Mouse (Mus musculus) erythroid progenitor cell, adult 5-6 weeks (primary cell): ENCODE measurements around the gene Rbl2. TPM values are rescaled to one million over a fixed set of nuclear protein-coding genes. Genes with fewer than 3 reads are reported as not detected.

Experiments used
- ATAC-seq: replicated peaks from 2 replicates; pipeline ENCODE4 v1.8.0; 2016; ENCODE audit warnings: moderate number of reproducible peaks, mild to moderate bottlenecking, moderate TSS enrichment, inconsistent platforms; ENCODE audit not compliant: poor library complexity, low FRiP score, severe bottlenecking
- total RNA-seq, 2 experiments: library from RNA; stranded (forward) in 1 of 2; stranded (reverse) in 1 of 2; fragments of 150-400 nt in 1 of 2; fragments of 186-747, 209-891 nt in 1 of 2; gene quantifications; 2 replicates each; pipeline versions ENCODE4 v1.2.3 to v1.2.4; 2015 to 2017; ENCODE audit warnings: low replicate concordance in 2 of 2

Rbl2 gene
- total RNA-seq (2015; ENCODE audit: low replicate concordance) (24.5 and 28.9 TPM in 2 replicates), total RNA-seq (2017; ENCODE audit: low replicate concordance) (20.0 and 28.2 TPM in 2 replicates)

DNA sequence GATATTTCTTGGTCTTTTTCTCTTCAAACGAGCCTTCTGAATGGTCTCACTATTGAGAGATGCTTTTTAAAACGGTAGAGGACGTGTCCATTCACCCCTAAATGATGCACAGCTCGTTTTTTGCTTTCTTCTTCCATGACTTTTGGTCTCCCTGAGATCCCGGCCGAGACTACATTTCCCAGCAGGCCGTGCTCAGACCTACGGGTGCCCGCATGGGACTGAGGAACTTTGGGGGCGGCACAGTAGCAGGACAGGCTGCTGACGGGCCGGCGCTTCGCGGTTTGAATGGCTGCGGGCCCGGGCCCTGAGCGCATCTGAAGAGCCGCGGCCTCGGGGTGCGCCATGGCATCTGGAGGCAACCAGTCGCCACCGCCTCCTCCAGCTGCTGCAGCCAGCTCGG lies at the start of gene Rbl2:
TSS of gene Rbl2 (plus strand) at position 224 of the 400 bp plus-strand sequence.
- peak; percentile 90 for ATAC-seq

DNA sequence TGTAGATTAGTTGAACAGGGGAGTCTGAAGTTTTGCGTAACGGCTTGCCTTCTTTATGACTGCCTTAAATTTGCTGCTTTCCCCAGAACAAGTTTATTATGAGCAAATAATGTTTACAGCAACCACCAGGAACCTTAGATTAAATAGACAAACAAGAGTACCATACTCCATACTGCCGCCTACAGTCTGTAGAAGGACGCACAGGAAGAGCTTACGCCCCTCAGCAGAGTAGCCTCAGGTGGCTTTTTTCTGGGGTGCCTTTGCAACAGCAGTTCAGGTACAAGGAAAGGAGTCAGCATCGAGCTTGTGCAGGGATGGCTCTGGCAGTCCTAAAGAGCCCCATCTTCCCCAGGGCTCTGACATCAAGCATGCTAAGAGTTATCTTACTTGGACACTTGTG lies 35.4 kb upstream of the Rbl2 start:
- ATAC-seq = peak; percentile 63; the same call in 1 of the 2 replicates

DNA sequence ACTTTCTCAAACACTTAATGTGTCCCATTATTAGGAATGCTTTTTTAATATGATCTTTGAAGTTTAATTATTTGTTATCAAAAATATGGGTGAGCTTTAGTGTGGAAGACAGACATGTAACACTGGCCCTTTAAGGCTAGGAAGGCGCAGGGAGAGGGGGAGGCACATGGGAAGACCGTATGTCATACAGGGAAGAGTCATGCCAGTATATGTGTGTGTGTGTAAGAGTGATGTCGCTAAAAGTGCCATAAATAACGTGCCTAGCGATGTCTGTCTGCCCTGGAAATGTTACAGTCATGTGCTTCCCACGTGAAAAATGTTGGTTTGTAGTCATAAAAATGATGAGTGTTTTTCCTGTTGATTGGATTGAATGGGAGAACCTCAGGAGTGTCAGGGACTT lies 33.0 kb upstream of the Rbl2 start:
- no peak for ATAC-seq

DNA sequence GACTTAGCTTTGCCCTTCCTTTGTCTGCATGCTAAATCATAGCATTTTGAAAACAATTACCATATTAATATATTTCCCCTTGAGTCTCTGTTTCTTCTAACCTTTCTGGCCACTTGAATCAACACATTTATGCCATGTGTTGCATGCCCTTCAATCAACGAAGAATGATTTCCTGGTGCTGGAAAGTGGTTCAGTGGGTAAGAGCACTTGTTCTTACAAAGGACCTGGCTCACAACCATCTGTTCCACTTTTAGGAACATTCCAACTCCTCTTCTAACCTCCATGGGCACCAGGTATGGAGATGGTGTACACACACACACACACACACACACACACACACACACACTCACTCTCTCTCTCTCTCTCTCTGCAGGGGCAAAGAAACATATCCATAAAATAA lies 31.2 kb upstream of the Rbl2 start:
- ATAC-seq = no peak

DNA sequence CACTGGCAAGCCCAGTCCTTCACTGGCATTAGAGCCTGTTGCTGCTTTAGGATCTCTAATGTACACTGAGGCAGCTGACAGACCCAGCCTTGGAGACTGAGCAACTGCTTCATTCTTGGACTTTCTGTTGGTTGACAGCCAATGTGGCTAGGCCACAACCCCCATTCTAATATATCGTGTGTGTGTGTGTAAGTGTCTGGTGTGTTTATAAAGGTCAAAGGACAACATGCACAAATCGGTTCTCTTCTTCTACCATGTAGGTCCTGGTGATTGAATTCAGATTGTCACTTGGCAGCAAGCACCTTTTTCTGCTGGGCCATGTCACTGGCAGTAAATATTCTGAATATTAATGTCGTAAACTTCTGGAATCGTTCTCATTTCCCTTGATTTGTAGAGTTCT lies 23.5 kb upstream of the Rbl2 start:
- ATAC-seq = no peak

DNA sequence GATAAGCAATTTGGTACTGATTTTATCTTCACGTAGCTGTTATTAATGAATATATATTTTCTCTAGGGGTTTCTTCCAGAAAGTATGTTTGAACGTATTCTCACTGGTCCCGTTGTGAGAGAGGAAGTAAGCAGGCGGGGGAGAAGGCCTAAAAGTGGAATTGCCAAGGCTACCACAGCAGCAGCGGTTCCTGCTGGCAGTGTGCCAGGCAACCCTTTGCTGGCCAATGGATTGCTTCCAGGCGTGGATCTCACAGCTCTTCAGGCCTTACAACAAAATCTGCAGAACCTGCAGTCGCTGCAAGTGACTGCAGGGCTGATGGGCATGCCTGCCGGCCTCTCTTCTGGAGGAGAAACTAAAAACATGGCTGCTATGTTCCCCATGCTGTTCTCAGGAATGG lies 18.8 kb upstream of the Rbl2 start:
- 0 out of 2 replicates have a peak, but pooled peaks have one; percentile 39 for ATAC-seq

DNA sequence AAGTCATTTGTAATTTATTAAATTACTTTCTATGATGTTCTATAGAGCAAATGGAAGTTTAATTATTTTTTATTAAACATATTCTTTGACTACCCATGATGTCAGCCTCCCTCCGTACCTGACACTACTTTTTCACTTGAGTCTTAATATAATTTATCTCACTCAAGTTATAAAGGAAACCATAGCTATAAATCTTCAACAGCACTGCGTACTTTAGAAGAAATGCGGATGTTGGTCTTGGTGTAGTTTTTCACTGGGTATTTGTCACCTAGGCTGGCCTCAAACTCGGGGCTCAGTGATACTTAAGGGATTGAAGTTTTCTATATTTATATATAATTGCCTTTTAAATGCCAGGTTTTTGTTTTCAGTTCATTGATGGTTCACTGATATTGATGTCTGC lies 15.4 kb upstream of the Rbl2 start:
- ATAC-seq = no peak

DNA sequence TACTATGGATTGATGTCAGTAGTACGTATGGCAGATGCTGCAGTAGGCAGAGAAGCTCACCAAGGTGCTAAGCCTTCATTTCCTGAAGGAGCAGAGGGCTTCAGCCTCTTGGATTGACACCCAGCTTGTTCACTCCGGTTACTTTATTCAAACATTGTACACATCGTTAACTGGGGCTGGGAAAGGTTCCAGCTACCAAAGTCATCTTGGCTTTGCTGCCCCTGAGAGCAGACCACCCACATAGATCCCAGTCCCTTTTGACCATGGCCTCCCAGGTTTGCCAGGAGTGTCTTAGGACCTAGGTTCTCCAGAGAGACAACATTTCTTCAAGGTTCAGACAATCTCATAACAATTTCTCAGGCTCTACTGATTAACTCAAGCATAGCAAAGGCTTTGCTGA lies 13.0 kb upstream of the Rbl2 start:
- no peak for ATAC-seq

DNA sequence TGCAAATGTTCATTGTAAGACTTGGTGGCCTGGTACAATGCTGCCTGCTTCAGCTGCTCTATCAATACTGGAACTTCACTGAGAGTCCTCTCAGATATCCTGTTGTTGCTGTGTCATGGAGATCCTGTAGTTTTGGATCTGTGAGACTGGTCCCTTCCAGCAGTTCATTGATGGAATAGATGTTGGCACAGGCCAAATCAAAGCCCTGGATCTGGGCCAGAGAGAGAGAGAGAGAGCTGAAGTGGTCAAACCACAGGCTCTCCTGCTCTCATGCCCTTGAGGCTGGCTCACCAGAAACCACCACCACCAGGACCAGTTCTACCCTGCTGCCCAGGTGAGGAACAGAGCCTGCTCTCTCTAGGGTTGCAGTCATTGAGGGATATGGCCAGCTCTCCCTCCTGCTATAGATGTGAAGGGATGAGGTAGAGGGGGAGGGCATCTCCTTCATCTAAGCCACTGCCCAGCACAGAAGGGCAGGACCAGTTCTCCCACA lies 10.7 kb upstream of the Rbl2 start:
- ATAC-seq = no peak

DNA sequence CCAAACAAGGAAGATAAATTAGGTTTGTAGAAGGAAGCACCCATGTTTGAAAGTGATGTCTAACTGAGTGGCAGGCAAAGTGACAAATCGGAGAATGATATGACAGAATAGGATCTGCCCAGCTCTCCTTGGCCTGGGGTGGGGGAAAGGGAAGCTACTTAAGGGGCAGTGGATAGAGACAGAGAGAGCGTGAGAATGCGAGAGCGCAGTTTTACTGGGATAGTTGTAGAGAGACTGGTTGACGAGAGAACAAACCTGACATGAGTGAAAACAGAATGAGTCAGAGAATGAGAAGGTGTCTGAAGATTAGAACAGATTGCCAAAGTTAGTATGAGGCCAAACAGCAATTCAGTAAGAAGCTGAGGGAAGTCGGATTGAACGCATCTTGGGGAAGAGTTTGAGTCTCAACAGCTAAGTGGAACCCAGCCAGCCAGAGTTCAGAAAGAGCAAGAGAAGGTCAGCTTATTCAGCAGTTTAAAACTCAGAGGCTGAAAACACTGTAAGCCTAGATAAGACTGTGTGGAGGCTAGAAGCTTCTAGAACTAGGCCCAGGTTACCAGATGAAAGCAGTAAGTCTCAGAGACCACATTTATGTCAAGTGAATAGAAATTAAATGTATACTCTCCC lies 9.9 kb upstream of the Rbl2 start:
- ATAC-seq = no peak

DNA sequence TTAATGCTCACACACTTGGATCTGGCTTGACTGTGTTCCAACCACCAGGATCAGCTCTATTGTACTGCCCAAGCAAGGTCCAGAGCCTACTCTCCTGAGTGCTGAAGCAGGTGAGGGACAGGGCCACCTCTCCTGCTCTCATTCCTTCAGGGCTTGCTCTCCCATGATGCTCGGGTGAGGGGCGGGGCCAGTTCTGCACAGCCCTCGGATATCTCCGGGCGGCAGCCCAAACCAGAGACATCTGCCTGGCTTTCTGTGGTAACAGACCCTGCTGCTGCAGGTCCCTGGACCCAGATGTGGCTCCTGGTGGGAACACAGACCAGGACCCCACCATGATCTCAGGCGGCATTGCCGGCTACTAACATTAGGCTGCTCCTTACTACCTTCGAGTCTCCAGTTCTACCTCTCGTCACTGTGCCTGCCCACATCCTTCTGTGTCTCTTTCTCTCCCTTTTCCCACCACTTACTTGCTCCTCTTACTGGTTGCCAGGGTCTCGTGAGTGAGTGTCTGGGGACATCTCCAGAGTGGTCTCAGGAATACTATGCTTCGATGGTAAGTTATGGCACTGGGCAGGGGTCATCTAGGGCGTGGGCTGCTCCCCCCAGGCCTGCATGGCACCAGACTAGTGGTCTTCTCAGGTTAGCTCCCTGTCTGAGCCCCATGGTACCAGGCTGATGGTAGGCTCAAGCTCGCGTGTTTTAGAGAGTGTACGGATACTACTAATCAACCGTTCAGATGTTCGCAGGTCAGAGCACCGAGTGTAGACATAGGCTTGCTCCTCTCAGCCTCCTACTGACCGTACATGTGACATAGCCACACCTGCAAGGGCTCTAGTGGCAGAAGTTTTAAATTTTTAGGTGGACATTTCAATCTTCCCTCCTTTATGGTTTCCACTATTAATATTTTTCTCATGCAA lies 9.0 kb upstream of the Rbl2 start:
- peak; percentile 79 for ATAC-seq

DNA sequence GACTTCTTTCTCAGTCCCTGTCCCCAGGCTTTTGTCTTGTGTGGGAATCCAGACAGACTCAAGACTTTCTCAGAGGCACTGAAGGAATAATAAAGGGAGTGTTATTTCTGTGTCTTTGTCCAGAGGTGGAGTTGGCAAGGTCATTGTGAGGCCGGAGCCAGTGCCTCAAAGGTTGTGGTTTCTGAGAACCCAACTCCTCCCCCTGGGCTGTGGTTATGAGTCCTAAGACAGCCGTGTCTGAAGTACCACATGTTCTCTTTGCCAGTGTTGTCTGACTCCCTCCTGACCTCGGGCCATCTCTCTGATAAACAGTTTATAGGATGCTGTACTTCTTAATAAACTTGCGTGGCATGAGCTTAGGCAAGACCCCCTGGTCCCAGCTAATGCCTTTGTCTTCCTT lies 4.7 kb upstream of the Rbl2 start:
- no peak for ATAC-seq

DNA sequence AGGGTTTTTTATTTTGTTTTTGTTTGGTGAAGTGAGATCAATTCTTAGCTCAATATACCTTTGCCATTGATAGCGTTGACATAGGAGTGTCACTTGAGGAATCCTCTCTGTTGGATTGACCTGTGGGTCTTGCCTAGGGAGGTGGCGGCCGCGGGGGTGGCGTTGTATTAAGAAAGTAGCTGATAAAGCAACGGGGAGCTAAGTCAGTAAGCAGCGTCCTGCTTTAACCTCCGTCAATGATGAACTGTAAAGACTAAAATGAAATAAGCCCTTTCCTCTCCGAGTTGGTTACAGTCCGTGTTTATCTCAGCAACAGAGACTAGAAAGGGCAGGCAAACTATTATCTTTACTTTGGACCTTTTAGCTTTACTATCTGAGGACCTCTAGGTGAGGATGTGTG lies 450 bp upstream of the Rbl2 start:
- peak; percentile 47 for ATAC-seq

DNA sequence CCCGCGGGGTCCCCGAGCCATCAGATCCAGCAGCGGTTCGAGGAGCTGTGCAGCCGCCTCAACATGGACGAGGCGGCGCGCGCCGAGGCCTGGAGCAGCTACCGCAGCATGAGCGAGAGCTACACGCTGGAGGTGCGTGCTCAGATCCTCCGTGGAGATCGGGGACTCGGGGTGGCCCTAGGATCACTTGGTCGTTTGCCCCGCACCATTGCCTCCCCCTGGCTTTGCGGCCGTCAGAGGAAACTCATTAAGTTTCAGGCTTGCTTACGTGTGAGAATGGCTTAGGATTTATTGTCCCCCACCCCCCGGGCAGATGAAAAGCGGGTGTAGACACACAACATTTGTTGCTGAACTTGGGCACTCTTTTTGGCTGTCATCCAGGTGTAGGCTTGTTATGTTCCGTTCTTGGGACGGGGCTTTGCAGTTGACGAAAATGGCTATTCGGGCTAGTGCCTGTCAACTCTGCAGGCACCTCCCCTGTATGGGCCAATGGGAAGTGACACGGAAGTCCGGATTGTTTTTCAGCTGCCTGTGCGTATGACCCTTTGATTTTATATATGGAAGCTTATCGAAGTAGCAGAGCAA lies 510 bp downstream of the Rbl2 start:
- ATAC-seq = peak; percentile 77

DNA sequence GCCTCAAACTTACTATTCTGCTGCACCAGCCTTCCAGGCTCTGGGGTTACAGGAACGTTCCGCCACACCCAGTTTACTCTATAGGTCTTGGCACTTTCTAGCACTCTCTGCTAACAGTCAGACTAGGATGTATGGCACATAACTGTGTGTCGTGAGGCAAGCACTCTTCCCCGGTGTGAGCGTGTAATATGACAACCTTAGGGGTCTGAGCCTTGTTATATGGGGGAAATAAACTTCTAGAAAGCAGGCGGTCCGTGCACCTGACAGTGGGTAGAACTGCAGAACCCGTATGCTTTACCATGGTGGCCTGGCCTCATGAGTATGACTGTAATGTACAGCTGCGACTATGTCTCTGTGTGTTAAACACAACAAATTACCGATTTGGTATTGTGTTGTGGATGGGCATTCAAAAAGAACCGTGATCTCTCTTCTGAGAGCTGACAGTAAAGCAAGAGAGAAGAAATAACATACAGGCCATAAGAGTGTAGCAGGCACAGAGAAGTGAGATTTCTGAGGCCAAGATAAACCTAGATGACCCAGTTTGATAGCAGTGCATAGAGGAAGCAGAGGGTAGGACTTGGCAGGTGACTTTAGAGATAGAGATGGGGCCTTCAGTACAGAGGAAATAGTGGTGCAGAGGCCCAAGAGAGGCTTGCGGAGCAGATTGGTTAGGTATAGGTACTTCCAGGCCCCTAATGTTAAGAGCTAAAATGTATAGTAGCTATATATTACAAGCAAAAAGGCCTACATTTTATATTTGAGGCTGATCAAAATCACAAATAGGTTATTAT lies 7.4 kb downstream of the Rbl2 start:
- ATAC-seq = no peak

DNA sequence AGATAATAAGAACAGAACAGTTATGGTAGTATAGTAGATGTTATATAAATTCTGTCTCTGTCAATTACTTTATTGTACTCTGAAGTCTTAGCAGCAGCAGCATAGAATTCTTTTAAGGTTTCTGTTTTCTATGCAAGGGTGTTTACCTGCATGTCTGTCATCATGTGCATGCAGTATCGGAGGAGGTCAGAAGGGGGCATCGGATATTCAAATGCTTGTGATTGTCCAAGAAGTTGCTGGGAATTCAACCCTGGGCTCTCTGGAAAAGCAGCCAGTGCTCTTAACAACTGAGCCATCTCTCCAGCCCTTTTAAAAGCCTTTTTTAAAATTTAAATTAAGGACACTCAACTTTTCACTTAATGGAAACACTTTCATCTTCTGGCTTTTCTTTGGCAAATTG lies 9.8 kb downstream of the Rbl2 start:
- no peak for ATAC-seq

DNA sequence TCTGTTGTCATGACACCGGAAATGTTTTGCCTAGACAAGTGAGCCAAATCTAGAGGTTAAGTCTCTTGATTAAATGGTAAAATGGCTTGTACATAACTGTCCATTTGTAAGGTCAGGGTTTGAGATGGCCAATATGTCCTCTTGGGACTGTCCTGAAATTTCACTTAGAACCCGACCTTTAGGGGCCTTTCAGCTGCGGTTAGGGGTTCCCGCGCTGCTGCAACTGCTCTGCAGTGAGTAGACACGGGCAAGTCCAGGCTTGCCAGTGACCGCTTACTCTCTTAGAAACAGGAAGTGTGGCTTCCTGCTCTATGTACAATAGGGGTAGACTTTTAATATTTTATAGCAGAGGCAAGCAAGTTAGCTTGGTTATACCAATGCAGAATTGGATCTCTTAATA lies 12.1 kb downstream of the Rbl2 start:
- ATAC-seq = no peak

DNA sequence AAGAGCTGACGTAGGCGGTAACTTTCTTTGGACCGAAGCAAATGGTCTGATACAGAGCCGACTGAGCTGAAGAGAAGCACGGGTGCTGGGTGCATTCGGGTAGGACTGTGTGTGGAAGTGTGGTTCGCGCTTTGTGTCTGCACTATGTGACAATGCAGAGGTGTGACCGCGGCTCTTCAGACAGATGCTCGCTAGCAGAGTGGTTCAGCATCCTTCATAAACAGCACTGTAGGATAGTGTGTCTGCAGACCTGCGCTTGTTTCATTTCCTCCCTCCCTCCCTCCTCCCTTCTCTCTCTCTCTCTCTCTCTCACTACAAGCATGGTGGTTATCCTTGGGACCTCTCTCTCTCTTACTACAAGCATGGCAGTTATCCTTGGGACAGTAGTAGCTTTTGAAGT lies 12.6 kb downstream of the Rbl2 start:
- ATAC-seq = no peak

DNA sequence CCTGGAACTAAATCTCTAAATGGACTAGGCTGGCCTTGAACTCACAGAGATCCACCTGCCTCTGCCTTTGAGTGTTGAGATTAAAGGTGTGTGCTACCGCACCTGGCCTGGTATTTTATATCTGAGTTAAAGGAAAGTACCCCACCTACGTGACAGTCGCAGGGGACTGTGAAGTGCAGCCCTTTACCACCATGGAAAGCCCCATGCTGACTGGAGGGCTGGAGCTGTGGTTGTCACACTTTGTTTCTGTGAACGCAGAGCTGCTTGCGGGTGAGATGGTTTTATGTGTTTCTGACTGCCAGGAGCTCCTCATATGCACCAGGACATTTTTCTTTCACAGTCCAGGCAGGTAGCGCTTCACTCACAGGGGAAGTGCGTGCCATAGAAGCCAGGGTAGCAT lies 18.6 kb downstream of the Rbl2 start:
- ATAC-seq = no peak

DNA sequence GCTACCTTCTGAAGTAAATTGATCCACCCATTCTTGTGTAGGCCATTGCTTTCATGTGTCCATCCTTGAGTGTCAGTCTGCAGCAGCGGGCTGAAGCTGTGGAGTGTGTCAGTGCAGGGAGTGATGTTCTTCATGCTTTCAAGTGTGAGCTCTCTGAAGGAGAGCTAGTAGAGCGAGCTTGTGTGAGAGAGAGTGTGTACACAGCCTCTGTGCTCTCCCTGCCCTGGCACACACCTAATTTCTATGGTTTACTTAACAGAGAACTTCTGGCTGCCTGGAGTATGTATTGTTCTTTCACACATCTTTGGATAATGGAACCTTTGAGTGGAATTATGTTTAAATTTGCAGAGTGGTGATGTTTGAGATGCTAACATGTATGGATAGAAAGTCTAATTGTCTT lies 19.7 kb downstream of the Rbl2 start:
- ATAC-seq = no peak
